Mouse (Mus musculus): ENCODE measurements at regions not wholly inside any gene's neighbourhood (a gene's known extent, or its start where the extent isn't known, plus 50 kb on each side); places are given as distances from the start of the nearest gene placed in this dataset.
"Not testable (repeated sequence)": the region's sequence is repeated elsewhere in the genome, so short reads cannot be mapped to it uniquely, and the experiment has no call there.

DNA sequence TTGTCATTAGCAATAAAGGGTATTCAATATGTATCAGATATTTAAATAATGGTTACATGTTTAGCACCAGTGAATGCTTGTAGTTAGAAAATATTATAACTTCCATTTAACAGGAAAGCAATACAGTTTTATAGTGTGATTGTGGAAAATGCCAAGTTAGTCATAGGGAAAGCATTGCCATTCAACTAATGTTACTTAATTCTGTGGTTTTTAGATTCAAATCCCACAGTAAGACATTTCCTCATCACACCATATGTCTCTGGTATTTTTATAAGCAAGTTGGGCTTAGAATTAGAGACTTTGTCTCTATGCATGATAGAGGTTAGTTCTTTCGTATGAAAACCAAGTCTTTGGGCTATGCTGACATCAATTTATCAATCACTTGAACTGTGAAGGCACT, 133.0 kb downstream of the Prr30 start:
- DNase-seq (ENCODE audit: low spot score): no peak

DNA sequence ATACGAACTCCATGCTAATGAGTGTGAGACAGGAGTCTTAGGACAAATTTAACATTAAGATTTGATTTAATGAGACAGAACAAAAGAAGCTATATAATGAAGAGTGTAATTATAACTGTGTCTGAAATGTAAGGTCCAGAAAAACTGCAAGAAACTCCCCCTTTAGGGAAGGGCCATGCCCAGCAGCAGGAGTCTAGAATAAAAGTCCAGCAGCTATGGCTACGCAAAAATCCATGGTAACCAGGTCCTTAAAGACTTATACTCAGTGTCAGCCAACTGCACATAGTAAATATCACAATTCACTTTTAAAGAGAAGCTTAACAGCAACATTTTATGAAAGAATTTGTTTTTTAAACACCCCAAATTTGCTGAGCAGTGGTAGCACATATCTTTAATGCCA, 143.3 kb downstream of the Prr30 start:
- DNase-seq (ENCODE audit: low spot score): no peak

DNA sequence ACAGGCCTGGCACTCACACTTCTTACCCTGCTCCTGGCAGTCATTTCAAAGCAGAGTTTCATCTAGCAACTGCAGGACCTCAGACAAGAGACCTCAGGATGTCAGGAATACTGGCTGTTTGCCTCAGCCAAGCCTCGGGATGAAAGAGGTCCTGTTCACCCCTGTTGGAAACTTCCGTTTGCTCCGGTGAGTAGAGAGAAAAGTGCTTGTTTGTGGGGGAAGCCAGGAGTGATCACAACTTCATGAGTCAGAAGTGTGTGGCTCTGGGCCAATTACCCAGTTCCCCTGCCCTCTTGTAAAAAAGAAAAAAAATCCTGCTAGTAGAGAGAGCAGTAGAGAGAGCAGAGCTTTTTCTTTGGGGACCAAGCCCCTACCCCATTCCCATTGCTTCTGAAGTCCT, 144.2 kb downstream of the Prr30 start:
- DNase-seq (ENCODE audit: low spot score): peak; percentile 4

DNA sequence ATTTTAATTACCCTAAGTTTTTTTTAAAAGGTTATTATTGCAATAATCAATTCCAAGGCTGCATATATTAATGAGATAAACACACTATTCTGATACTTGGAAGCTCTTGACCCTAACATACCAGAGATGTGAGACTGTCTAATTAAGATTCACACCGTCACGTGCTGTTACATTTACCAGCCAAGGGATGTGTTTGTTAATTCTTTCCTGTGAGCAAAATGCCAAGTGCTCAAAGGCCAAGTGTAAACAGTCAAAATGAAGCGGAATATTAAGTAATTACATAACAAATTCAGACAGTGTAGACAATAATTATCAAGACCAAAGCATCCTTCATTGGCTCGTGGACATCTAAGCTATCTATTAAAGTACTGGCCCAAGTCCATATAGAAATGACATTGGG, 145.3 kb downstream of the Prr30 start:
- DNase-seq (ENCODE audit: low spot score): no peak

DNA sequence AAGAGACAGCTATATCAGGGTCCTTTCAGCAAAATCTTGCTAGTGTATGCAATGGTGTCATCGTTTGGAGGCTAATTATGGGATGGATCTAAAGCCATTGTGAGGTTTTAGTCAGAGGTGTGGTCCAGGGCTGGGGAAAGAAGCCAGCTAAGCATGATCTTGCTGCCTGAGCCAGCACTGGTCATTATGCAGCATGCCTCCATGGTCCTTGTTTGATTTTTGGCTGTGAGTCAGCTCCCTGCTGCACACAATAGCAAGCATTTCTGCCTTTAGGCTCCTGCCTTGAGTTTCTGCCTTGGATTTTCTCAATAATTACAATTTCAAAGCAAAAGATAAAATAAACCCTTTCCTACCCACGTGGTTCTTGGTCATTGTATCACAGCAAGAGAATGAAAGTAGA, 147.4 kb downstream of the Prr30 start:
- DNase-seq (ENCODE audit: low spot score): no peak

DNA sequence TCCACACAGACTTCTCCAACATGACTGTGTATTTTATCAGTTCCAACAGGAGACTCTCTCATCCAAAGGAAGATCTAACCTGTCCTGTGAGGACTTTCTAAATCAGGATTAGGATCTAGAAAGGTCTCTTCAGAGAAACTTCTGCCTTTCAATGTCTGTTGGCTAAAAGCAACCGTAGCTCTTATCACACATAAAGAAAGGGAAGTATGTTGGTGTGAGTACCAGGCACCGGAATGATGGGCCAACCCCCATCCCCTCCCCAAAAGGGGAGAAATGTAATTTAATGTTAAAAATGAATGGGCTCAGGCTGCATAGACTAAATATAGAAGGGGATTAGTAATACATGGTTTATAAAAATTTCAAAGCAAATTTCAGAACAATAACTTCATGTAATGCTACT, 149.9 kb downstream of the Prr30 start:
- DNase-seq (ENCODE audit: low spot score): no peak

DNA sequence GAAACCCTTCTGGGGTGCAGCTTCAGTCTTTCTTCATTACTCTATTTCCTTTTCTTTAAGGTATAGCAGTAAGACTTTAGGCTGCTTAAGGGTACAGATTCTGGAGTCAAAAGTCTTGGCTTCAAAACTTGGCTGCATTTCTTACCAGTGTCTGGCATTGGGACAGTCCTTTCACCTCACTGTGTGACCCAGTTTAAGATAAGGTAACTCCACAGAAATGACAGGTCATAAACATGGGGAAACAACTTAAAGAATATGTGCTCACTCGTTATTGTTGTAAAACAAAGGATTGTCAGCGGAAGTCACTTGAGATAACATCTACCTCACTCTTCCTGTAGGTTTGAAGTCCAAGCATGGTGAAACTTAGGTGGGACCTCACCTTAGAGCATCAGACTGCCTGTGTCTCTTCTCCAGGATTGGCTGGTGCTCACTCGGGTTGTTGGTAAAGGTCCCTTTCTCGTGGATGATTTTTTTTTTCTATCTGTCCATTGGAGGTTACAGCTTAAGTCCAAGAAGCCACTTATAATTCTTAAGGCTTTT, 150.4 kb downstream of the Prr30 start:
- no peak for DNase-seq (ENCODE audit: low spot score)

DNA sequence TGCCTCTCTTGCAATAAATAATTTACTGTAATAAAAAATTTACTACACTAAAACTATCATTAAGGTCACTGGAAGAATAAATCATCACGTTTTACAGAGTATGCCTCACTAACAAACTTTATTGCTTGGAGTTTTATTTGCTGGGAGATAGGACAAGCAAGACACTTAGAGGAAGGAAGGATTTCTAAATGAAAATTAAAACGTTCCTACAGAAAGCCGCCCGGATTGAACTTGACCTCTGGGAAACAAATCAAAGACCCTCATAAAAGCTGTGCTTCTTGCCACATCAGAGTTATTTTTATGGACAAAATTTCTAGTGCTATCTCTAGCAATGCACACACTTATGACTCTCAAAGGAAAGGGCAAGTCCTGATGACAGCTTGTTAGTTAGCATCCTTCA, 156.6 kb downstream of the Prr30 start:
- no peak for DNase-seq (ENCODE audit: low spot score)

DNA sequence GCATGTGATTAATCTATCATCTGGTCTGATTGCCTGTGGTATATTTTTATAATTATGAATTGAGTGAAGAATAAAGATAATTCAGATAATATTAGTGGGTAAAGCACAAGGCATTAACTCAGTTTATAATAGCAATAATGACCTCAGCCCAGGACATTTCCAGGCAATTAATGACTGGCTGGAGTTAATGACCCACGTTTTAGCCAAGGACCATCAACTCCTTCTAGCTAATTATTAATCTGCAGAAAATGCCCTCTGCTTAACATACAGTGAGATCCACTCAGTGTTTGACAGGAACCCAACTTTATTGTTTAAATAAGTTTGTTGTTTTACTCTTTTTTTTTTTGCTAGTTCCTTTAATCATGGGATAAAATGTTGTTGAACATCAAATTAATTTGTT, 199.1 kb downstream of the Prr30 start:
- no peak for DNase-seq (ENCODE audit: low spot score)

DNA sequence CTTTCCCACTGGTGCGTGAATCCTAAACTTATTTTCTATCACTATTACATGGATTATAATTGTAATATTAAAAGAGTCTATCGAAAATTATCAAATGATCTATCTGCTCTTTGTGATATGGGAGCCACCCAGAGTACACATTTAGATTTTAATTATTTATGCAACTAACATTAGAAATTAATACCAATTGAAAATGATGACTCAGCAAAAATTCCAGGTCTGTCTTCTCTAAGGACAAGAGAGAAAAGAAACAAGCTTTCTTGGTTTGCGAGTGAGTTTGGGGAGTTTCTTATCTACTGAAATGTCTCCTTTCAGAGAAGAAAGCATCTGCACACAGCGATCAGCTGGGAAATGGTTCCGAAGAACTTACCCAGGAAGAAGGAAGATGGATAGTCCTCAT, 219.4 kb downstream of the Prr30 start:
- DNase-seq (ENCODE audit: low spot score): no peak

DNA sequence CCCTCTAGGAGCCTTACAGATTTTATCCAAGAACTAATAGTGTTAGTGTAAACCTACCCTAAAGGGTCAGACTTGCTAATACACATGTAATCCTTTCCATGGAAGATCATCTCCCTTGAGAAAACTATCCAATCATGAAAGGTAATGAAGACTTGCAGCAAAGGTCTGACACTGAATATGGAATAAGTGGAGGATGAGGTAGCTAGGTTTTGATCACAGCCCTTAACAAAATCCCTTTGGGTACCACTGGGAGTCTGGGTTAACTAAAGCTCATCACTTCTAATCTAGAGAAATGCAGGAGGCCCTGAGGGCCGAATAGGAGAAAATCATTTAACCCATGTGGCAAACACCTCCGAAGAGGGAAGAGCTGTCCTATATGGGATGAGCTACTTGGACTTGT, 221.6 kb downstream of the Prr30 start:
- DNase-seq (ENCODE audit: low spot score): no peak

DNA sequence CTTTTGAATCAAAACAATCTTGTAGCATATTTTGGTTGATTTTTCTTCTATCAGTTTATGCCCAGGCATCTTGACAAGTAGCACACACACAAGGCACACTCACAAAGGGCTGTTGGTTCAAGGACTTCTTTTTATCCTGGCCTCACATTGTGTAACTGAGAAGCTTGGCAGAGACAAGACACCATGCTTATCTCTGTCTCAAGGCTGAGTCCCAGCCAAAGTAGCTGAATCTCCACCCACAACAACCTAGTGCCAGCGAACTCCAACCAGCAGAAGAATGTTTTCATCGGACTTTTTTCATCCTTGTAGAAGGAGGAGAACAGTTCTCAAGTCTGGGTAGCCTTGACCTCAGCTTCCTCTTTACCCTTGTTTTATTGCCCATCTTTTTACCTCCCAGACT, 229.2 kb downstream of the Prr30 start:
- DNase-seq (ENCODE audit: low spot score): peak; percentile 37

DNA sequence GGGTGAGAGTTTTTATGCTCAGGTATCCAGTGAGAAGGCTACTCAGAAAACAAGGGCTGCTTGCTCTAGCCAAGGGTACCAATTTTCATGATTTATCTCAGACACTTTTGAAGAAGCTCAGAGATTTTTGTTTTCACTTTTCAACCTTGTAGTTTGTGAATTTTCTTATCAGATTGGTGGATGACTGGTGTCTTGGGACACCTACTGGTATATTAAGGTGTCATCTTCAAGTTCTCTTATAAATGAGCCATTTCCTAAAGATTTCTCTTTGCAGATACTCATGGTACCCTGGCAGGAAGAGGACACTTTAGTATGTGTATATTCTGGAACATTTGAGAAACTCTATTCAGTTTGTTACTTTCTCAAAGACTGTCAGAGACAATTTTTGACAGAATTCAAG, 239.9 kb downstream of the Prr30 start:
- no peak for DNase-seq (ENCODE audit: low spot score)

DNA sequence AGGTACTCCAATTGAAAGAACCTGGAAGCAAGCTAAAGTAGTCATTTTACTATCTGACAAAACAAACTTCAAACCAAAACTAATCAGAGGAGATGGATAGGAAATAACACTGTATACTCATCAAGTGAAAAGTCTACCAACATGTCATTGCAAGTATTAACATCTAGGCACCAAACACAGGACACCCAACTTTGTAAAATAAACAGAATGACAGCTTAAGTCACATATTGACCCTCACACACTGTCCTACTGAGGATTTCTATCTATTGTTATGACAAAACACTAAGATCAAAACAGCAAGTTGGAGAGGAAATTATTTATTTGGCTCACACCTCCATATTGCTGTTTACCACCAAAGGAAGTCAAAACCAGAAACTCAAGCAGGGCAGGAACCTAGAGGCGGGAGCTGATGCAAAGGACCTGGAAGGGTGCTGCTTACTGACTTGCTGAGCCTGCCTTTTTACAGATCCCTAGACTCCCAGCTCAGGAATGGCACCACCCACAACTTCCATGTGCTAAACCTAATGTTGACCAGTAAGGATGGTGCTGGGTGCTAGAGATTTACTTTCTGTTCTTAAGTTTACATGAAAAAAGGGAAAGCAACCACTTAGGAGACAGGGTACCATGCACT, 244.2 kb downstream of the Prr30 start:
- DNase-seq (ENCODE audit: low spot score): no peak

DNA sequence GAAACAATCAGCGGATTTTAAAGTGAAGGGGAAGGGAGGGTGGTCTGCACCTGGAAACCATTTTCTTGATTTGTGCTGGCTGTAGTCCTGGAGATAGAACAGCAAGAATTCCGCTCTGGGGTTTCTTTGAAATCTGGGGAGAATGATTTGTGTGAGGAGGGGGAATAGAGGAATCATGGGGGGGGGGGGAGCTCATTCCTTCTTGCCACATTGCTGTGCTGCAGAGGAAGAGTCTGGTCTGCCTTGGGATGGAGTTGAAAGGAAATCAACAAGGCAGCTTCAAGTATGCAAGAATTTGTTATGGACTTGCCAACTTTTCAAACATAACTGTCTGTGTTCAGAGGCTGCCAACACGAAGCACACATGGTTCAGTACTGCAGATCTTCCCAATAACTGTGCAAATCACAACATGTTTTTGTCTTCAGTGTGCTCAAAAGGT, 249.4 kb downstream of the Prr30 start:
- DNase-seq (ENCODE audit: low spot score): no peak

DNA sequence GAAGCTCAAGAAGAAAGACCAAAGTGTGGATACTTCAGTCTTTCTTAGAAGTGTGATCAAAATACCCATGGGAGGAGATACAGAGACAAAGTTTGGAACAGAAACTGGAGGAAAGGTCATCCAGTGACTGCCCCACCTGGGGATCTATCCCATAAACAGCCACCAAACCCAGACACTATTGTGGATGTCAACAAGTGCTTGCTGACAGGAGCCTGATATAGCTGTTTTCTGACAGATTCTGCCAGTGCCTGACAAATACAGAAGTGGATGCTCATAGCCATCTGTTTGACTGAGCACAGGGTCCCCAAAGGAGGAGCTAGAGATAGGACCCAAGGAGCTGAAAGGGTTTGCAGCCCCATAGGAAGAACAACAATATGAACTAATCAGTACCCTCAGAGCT, 252.5 kb downstream of the Prr30 start:
- DNase-seq (ENCODE audit: low spot score): not testable (repeated sequence)

DNA sequence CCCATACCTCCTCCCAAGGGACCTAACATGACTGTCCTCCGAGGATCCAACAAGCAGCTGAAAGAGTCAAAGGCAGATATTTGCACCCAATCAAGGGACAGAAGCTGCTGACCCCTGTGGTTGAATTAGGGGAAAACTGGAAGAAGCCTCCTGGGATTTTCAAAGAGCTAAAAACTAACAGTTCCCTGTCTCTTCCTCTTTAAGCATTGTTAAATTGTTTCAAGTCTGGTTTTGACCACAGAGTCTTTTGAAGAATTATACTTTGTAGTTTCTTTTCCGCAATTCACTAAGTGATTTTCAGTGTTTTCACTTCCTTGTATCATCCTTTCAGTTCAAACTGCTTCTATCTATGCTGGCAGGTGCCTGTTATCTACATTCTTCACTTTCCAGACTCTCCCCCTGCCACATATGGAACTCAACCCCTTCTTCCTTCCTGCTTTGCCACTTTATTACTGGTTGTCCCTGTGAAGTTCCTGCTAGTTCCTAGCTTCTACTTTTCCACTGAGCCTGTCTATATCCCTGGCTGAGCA, 262.7 kb downstream of the Prr30 start:
- DNase-seq (ENCODE audit: low spot score): no peak

DNA sequence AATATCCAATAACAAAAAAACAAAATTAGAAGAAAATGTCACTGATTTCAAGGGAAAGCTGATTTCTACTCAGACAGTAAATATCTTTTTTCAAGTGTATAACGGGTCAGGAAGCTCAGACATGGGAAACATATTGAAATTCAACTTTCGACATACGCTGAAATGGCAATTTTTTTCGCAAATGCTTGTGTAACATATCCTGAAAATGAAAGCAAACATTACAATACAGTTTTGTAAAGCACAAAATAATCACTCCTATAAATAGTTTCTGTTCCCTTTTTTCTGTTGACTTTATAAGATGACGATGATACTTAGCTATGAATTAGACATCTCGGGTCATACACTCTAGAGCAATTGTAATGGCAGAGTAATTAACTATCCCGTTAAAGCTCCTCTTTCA, 265.6 kb downstream of the Prr30 start:
- DNase-seq (ENCODE audit: low spot score): no peak

DNA sequence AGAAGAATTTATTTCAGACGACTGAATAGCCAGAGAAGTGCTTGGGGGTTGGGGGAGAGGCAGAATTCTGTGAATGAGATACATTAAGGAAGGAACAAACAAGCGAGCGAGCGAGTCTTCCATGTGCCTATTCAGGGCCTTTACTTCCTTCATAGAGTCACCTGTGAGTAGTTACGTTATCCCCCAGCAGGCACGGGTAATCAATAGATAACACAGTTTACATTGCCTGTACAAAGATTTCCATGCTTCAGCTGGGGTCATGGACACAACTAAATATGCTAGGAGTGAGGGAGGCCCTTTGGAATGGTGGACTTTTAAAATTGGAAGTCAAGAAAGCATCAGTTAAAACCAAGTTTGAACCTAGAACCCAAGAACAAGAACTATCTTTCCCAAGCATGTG, 275.2 kb downstream of the Prr30 start:
- DNase-seq (ENCODE audit: low spot score): no peak

DNA sequence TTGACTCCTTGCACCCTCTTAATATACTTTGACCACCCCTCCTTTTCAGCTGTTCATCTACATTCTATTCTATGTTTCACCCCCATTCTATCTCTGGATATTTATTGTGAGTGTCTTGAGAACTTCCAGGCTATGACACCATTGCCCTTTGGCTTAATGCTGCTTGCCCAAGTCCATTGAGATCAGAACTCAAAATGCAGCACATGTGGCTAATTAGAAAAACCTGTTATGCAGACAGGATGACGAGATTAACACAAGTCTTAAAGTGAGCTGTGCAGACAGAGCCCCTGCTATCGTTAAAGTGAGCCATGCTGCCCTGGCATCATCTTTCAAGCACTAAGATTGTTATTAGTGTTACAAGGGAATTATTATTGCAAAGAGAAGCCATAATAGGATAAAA, 299.9 kb downstream of the Prr30 start:
- DNase-seq (ENCODE audit: low spot score): no peak

DNA sequence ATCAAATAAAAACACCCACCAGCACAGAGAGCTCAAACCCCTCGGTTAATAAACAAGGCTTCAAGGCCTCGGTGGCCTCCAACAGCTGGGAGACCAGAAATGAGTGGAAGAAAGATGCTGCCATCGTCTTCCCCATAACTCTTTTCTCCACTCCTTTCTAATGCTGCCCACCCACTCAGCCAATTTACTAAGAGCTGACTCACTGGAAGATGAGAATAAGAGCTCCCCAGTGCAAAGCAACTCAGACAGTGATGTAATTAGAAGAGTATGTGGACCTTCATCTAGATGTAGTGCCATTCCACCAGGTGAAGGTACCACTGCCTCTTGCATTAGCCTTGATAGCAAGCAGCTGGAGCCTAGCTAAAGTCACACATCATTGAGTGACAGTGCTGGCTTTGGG, 301.1 kb downstream of the Prr30 start:
- DNase-seq (ENCODE audit: low spot score): no peak

DNA sequence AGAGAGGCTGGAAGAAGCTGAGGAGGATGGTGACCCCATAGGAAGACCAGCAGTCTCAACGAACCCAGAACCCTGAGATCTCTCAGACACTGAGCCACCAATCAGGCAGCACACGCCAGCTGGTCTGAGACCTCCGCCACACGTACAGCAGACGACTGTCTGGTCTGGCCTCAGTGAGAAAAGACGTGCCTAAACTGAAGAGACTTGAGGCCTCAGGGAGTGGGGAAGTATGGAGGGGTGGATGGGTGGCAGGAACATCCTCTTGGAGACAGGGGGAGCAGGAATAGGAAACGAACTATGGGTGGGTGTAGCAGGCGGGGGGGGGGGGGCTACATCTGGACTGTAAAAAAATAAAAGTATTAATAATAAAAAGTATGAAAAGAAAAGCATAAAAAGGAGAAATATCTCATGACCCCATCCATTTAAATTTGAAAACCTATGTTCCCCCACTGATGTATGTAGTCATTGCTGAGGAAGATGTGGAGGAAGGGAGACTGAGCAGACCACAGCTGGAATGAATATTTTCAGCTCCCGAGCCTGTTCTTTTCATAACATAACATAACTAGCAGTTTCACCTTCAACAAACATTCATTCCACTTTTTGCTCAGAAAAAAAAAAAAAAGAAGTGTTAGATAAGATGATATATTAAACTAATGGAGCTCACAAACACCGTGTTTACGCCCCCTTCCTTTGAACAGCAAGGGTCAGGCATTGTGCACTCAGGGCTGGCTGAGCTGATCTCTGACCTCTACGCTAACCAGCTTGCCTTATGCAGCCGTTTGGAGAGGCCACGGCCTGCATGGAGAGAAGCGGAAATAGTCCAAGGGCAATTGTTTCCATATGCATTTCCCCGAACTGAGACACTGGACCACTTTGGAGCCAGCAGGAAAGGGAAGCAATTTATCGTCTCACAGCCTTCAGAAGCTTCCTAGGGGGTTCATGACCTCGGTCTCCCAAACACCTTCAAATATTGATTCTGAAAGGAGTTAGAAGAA, 310.7 kb downstream of the Prr30 start:
- no peak for DNase-seq (ENCODE audit: low spot score)

DNA sequence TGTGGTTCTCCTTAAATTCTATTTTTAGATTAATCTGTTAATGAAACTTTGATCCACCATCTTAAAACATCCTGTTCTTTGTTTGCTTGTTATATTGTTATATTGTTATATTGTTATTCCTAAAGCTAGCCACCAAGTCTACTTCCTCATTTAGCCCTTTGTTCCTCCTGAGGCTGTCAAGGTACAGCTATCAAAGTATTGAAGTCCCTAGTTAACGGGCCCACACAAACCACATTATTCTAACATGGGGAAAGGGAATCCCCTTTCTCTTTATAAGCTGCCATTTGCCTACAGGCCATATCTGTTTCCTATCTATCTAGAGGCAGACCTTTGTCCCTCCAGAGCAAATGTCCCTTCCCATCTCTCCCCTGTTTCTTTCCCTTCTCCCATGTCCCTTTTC, 317.0 kb downstream of the Prr30 start:
- no peak for DNase-seq (ENCODE audit: low spot score)

Data from urinary bladder, postnatal 14 days (tissue).